Mouse (Mus musculus) mesoderm, embryonic 11.5 days (tissue): ENCODE measurements around the gene Tmco4.

Source experiments
- DNase-seq: peaks from one replicate; pipeline ENCODE4 v3.0.0-alpha.2; 2012; ENCODE audit warnings: low read depth, low spot score

Tmco4 gene

DNA sequence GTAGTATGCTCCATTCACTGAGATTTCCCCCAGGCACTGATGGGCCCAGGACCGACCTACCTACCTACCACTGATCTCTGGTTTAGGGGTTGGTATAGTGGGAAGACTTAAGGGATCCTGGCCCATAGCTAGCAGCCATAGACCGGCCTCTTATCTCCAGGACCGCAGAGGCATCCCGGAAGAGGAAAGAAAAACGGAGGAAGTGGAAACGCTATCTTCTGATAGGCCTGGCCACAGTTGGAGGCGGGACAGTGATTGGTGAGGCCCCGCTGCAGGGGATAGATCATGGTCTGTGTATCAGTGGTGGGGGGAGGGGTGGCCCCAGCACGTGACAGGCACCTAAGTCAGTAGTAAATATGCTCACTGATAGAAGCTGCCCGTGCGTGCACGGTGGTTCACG is 46.7 kb downstream of the Tmco4 start:
- DNase-seq = no peak

DNA sequence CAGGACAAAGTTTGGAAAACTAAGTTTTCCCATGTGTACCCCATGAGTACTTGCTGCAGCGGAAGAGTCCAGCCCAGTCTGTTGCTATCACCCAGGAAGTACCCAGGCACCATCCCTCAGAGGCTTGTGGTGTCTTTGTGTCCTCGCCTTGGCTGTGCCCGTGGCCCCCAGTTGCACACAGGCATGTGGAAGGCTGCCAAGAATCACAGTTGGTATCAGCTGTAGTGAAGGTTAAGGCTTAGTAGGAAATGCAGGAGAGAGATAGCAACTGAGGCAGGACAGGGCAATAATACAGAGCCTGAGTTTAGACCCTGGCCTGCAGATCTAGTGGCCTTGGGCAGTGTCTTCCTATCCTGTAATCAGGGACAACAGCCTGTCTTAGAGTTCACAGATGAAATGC is 47.7 kb downstream of the Tmco4 start:
- no peak for DNase-seq

DNA sequence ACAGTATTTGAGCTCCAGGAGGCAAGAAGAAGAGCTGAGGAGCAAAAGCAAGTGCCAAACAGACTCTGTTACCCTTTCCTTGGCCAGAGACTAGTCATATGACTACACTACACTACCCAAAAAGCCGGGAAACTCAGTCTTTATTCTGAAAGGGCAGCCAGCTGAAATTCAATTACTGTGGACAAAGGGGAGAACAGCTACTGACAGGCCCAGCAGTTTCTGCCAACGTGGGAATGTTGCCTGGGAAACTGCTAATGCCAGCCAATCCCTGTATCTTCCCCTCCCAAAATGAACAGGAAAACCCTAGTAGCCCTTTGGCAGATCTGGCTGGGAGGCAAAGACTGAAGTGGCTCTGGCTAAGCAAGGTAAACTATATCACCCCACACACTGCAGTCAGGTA is 51.7 kb downstream of the Tmco4 start:
- DNase-seq = no peak

DNA sequence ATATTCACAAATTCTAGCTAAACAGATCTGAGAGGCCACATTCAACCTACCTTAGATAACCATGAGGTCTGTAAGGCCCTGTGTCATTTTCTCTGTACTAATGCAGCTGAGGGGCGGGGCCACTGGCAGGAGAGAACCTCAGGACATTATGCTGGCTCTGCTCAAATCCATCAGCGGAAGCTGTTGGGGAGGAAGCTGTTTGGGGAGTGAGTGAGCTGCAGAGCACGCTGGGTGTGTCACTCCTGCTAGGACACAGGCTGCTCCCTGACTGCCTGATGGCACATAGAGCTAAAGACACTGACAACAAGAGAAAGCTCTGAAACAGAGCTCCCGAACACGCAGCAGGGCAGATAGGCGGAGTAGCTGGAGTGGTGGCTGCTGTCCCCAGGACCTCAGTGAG is 58.0 kb downstream of the Tmco4 start:
- no peak for DNase-seq

DNA sequence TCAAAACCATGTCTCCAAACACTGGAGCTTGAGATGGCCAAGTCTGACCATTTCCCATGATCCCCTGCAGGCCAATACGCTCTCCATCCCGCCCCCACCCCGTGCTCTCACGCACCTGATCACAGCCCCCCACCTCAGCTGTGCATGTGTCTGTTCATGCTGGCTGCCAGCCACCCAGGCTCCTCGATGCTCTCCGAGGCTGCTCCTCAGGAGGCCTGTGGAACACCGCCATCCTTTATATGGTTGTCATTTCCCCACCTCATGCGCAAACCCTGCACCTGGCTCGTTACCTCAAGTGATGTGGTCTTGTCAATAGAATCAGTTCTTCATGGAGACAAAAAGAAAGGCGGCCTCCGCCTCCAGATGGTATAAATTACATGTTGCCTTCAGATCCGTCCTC is 59.8 kb downstream of the Tmco4 start:
- DNase-seq = no peak

DNA sequence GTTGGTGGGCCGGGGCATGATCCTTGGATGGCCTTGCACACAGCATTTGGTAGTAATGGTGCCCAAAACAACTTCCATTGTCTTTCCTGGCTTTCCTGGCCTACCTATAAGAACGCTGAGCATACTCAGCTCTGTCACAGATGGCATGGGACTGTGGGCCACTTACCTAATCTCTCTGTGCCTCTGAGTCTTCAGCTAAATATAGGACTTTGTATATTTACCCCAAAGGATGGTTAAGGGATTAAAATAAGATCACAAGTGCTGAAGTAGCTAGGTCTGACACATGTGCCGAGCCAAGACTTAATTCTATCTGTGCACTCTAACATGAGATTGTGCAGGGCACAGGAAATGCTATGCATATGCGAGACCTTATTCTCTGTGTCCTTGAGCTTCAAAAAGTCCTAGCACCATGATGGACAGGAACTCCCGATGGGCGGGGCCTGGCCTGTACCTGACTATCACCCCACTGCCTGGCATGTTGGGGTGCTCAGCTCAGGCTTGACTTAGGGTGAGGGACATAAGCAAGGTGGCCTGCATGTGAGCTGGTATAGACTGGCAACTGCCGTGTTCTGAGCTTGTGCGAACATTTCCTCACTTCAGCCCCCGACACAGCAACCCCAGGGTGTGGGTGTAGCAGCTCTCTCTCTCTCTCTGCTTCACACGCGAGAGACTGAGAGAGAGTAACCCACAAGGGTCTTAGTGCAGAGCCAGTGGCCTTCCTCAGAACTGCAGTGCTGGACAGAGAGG is 60.7 kb downstream of the Tmco4 start:
- no peak for DNase-seq

DNA sequence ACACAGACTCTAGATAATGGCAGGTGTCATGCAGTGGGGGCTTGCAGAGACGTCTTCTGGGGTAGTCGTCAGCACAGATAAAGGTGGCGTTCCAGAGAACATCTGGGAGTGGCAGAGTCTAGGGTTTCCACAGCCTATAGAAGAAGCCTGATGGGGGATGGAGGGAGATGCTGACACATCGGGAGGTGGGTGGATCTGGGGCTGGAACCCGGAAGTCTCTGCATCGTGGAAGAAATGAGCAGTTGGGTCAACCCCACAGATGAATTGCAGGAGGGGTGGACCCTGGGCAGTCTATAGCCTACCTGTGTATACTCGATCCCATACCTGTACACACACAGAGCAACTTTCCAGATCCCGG is 61.3 kb downstream of the Tmco4 start:
- no peak for DNase-seq

DNA sequence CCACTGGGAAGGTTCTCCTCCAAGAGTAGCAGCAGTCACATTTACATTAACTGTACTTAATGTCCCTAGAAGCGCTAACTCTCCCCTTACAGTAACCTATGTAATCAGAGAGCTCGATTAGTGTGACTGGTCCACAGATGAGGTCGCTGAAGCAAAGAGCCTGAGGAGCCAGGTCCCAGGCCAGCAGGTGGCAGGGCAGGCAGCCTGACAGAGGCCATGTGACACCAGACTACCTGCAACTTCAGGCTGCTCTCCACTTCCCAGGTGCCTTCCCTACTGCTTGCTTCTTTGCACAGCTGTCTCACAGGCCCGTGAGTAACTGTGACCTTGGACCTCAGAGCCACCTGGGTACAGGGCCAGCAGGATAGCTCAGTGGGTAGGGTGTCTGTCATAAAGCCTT is 61.9 kb downstream of the Tmco4 start:
- no peak for DNase-seq

DNA sequence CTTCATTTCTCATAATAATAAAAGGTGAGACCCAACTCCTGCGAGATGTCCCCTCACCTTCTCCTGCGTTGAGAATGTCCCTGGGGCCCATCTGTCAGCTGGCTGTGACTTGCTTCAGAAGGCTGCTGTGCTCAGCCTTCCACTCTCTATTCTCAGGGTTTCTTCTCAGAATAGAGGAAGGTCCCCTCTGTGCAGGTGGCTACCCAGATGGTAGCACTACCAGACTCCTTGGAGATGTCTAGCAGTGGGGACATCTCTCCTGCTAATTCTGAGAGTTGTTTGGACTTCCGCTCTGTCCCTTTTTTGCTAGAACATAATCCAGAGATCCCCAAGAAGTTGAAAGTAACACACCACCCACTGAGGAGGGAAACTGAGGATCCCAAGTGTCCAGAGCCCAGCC is 62.3 kb downstream of the Tmco4 start:
- no peak for DNase-seq

DNA sequence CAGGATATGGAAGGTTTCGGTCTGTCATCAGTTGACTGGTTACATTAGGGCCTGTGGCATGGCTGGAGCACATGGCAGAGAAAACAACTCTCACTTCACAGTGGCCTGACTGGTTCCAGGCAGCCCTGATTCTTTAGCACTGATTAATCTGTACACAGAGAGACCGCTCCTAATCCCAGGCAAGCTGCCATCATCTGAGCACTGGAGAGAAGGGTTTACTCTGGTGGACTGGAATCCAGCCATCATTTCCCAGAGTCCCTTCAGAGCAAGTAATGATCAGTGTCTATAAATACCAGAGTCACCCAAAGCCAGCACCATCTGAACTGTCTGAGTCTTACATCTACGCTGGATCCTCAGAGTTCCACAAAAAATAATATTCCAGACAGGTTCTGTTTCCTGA is 63.1 kb downstream of the Tmco4 start:
- no peak for DNase-seq

DNA sequence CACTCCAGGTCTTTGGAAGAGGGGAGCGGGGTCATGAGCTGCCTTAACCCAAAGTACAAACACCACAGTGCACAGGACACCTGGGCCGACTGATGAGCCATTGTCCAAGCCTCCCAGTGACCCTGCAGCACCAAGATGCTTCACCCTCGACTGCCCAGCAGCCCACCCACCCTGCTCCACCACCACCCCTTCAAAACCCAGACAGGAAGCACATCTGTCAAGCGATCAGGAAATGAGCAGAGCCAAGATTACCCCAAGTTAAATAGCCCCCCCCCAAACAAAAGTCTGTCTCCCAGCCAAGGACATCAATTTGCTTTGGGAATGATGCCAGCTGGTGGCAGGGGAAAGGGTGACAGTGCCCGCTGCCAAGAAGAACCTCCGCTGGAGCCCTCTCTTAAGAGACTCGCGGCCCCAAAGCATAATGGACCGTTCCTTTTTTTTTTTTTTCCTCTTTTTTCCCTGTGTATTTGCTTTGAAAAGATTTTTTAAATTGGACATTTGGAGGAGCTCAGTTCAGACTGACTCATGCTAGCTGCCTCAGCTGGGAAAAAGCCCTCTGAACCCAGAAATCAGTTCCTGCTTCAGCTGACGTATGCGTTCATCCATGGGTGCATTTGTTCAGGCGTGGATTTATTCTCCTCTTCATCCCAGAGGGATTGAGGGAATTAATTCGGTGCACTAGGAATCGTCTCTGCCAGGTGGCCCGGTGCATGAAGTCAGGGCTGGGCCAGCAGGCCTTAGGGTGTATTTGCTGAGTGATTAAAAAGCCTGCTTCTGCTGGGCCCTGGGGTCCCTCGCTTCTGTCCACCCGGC is 65.3 kb downstream of the Tmco4 start:
- no peak for DNase-seq

DNA sequence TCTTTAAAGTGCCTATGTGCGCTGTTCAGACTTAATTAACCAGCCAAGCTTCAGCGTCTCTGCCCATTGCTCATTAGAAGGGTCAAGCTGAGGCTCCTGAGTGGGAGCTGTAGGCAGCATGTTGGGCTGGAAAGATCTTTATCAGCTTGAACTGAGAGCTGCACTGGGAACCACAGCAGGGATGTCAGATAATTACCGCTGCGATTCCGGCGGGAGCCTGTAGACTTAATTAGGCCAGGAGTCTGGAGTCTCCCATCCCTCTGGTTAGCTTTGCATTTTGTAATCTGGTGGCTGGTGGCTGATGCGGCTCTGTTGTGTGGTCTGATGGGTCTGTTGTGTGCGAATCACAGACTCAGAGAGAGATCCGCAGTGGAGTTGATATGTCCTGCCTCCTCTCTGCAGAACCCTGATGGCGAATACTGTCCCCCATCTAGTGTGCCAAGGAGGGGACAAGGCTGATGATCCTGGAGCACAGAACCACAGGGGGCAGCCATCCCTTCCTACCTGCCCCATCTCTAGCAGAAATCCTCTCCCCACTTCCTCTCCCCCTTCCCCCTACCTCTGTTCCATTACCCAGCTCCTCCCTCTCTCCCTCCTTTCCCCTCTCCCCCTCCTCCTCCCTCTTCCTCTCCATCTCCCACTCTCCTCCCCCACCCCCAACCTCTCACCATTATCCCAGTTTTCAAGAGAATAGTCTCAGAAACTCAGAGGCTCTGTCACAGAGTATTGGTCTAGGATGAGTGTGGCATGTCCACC is 67.6 kb downstream of the Tmco4 start:
- no peak for DNase-seq

DNA sequence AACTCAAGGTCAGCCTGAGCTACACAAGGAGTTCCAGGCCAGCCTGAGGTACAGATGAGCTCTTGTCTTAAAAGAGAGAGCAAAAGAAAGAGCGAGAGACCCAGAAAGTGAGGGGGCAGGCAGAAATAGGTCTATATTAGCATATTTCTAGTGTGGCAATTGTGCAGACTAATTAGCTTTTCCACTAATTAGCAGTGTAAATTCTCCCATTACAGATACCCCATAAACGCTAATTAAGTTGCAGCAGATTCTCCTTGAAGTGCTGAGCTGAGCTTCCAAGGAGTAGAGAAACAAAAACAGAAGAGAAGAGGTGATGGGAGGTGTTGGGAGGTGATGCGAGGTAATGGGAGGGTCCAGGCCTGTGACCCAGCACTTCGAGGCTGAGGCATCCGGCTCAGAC is 69.9 kb downstream of the Tmco4 start:
- no peak for DNase-seq

DNA sequence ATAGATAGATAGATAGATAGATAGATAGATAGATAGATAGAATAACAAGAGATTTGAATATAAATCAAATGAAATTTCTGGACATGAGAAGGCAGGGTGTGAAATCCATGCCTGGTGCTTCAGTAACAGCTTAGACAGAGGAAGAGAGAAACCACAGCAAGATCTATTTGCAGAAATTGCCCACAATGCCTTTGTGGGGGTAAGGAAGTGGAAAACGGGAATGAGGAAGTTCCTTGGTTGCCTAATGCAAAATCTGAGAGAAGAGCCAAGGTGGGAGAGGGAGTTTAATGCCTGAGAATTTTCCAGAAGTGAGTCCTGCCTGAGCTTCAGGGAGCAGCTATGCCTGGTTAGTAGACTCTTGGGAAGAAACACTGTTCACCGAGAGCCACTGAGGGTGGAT is 70.9 kb downstream of the Tmco4 start:
- no peak for DNase-seq

DNA sequence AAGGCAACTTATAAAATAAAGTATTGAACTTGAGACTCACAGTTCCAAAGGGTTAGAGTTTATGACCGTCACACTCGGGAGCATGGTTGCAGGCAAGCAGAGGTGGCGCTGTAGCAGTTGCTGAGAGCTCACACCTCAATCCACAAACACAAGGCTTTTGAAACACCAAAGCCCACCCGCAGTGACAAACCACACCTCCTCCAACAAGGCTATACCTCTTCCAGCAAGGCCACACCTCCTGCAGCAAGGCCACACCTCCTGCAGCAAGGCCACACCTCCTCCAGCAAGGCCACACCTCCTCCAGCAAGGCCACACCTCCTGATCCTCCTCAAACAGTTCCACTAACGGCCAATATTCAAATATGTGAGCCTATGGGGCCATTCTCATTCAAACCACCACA is 71.9 kb downstream of the Tmco4 start:
- no peak for DNase-seq

DNA sequence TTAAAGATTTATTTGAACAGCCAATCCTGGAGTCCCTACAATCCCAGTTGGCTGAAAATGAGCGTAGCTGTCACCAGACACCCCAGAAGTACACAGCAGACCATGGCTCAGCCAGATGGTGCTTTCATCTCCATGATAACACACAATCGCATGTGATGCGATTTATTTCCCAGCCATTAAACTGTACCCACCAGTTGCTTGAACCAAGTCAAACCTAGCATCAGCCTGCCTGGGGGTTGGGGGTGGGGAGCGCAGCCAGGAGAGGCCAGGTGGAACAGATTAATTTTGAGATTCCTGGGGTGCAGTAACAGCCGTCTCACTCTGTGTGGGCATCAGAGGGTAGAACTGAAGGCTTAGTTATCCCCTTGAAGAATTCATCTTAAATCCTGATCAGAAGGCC is 73.7 kb downstream of the Tmco4 start:
- DNase-seq = peak; percentile 11

DNA sequence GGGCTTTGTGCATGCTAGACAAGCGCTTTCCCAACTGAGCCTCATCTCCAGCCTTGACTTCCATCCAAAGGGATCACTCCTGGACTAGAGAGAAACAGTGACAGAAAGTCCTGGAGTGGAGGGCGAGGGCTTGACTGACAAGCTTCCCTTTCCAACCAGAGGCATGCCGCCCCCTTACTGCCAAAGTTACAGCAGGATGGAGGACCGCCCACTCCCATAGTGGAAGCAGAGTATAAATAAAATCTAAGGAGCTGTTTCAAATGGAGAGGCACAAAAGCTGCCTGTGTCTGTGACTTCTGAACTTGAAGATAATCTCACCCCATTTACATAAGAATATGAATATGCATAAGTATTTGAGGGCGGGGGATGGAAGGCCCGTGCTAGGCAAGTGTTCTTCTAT is 75.8 kb downstream of the Tmco4 start:
- DNase-seq = no peak

DNA sequence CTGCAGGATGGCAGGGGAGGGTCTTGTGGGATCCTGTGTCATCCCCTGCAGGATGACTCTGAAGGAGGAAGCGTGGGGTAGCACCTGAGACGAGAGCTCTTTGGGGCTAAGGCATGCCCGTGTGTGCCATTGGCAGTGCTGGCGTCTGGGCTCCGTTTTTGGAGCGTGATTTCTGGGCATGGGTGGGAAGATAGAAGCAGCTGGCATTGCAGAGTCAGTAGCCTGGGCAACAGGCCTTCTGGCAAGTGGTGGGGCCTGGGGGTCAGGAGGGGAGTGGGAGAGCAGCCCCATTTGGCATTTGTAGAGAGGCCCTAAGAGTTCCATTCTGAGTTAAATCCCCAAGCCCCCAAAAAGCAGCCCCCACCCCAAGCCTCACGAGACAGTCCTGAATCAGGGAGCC is 80.1 kb downstream of the Tmco4 start:
- DNase-seq = no peak

DNA sequence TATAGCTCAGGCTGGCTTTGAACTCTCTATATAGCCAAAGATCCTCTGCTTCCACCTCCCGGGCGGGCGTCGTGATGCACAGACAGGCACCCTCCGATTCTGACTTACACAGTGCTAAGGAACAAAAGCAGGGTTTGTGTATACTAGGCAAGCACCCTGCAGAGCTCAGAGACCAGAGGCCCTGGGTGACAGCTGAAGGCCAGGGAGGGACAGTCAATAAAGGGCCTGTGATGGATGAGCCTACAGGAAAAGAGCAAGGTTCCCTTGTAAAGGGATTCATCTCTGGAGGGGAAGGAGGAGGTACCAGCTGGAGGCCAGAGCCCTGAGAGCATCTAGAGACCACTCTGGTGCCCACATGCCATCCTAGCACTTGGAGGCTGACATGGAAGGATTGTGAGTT is 80.7 kb downstream of the Tmco4 start:
- no peak for DNase-seq

DNA sequence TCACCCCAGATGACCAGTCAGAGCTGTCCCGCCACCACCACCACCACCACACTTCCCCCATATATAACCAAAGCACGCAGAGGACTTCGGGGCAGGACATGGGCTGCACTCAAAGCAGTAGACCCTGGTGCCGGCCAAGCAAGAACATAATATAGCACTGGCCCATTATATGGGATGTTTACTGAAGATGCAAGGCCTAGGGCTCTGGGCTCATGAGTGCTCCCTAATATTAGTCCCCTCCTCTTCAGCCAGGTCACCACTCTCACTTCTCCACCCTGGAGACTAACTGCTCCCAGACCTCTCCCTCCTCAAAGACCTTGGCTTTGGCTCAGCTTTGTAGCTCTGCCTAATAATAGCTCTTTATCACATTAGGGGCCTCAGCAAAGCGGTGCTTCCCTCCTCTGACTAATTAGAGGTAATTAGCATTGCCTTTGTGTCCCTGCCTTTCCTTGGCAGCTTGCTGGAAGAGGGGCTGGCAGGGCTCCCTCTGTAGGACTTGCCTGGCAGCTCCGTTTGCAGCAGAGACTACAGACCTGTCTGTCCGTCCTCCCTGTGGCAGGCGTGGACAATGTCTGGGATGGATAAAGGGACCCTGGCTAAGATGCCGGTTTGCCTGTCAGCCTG is 81.7 kb downstream of the Tmco4 start:
- no peak for DNase-seq

DNA sequence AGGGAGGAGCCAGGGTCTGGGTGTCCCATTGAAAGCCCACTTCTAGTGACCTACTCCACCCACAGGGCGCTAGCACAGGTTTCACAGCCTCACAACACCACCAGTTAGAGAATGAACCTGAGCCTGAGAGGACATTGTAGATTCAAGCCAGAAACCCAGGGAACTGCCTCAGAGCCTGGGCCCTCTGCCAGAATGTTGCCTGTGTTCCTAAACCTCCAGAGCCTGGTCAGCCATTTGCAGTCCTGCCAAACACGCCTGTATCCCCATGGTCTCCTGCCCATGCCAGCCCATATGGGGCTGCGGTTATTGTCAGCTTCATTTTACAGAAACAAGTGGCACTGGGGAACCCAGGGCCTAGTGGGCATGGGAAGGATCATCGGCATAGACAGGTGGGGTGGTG is 82.6 kb downstream of the Tmco4 start:
- no peak for DNase-seq

DNA sequence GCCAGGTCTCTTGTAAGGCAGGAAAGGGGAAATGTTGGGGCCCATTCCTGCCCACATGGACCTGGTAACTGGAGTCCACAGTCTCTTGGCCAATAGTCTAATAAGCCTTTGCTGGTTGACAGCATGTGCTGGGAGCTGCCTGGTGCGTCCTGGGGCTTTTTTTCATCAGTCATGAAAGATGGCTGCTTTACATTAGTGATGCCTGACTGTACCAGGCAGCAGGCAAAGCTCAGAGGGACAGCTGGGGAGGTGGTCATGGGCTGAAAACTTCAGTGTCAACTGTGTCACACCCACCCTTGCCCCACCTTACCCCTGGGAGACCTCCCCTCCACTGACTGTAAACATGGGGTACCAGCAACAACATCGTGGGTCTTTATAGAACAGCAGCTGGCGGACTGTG is 83.1 kb downstream of the Tmco4 start:
- no peak for DNase-seq
